Mouse (Mus musculus): Measurements from ENCODE around the gene Slc25a29. TPM values are rescaled to one million over a fixed set of nuclear protein-coding genes. Genes with fewer than 3 reads are reported as not detected.

The Slc25a29 gene
- polyA plus RNA-seq, 1 experiment from 2014 or later: 9.7 TPM

DNA sequence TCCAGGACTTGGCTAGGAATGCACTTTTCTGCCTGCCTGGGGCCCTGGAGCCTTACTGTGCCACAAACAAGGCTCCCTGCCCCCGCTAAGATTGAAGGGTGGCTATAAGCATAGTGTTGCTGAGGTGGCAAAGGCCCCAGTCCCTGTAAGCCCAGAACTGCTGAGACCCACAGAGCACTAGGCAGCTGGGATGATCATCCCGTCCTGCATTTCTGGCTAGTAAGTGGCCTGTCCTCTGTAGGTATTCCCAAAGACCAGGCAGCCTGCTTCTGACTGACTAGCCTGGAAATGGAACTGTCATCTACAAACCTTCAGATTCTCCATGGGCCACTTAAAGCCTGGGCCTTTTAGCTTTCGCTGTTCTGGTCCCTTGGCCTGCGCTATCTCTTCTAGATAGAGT is 15.2 kb downstream of the Slc25a29 start:
- H3K4me1 ChIP-seq: peaks cover 8% of the 10 kb centered on the region; the same call in 1 of the 2 replicates
- no peaks in the 10 kb centered on the region for H3K9me3 ChIP-seq (replicated peaks)
- H3K27ac ChIP-seq: no peak overlapping the region
- WGBS: 86% methylated on average over 4 of the region's 4 CpGs
- no peak overlapping the region for H3K9ac ChIP-seq
- no peak for ATAC-seq (replicated peaks; ENCODE audit: low FRiP score)
- H3K36me3 ChIP-seq: peaks cover 41% of the 10 kb centered on the region
- no peaks in the 10 kb centered on the region for H3K27me3 ChIP-seq
- H3K4me3 ChIP-seq (replicated peaks): no peak overlapping the region
- no peak overlapping the region for H3K4me2 ChIP-seq

DNA sequence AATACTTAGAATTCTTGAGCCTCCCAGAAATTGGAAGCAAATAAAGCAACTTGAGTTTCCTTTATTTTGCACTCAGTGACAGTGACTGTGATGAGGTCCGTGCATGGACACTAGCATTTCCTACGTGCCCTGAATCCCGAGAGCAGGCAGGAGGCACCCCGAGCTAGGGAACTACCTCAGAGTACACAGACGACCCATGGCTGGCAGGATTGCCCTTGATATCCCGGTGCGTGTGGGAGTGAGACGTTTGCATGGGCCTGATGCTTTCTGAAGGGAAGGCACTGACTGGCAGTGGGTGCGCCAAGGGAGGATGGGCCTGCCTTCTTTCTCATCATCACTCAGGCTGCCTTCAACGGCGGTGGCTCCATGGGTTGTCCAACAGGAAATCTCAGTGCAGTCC is 19.1 kb downstream of the Slc25a29 start:
- WGBS: 73% methylated on average over 11 of the region's 11 CpGs
- Histone ChIP-seq H3K4me1 (peaks cover under 1% of the 10 kb centered on the region), H3K27me3 (no peaks in the 10 kb centered on the region), H3K27ac (no peak overlapping the region), H3K36me3 (peaks cover 60% of the 10 kb centered on the region), H3K9ac (no peak overlapping the region), H3K9me3 (replicated peaks) (no peaks in the 10 kb centered on the region), H3K4me2 (no peak overlapping the region), H3K4me3 (replicated peaks) (no peak overlapping the region)
- ATAC-seq (replicated peaks; ENCODE audit: low FRiP score): no peak

DNA sequence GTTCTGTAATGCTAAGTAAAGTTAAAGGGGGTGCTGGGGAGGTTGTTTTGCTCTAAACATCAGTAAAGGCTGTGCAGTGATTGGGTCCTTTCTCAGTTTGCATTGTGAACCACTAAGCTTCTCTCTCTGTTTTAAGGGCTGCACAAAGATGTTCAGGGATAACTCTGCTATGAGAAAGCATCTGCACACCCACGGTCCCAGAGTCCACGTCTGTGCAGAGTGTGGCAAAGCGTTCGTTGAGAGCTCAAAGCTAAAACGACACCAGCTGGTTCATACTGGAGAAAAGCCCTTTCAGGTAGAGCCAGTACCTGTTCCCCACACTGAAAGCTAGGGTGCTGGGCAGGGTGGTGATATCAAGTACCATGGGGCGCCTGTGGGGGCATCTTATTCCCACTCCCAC is 21.2 kb downstream of the Slc25a29 start:
- WGBS: 89% methylated on average over 6 of the region's 6 CpGs
- H3K36me3 ChIP-seq: peaks cover 66% of the 10 kb centered on the region

GRCm38 (mm10) chr12:108812463-108812862 is 23.2 kb downstream of the Slc25a29 start:
- Histone ChIP-seq H3K9ac (no peak overlapping the region), H3K9me3 (replicated peaks) (no peaks in the 10 kb centered on the region), H3K36me3 (peaks cover 64% of the 10 kb centered on the region), H3K4me3 (replicated peaks) (no peak overlapping the region), H3K27me3 (no peaks in the 10 kb centered on the region), H3K4me1 (peaks cover 11% of the 10 kb centered on the region), H3K27ac (no peak overlapping the region), H3K4me2 (no peak overlapping the region)
- WGBS: 69% methylated on average over 6 of the region's 6 CpGs
- no peak for ATAC-seq (replicated peaks; ENCODE audit: low FRiP score)

More for the DNA sequence above, 21.2 kb downstream of the Slc25a29 start:
- H3K27ac ChIP-seq: no peak overlapping the region
- ATAC-seq (replicated peaks; ENCODE audit: low FRiP score): no peak
- no peak overlapping the region for H3K4me3 ChIP-seq (replicated peaks)
- H3K4me2 ChIP-seq: no peak overlapping the region
- no peak overlapping the region for H3K9ac ChIP-seq
- peaks cover 11% of the 10 kb centered on the region for H3K4me1 ChIP-seq
- no peaks in the 10 kb centered on the region for H3K9me3 ChIP-seq (replicated peaks)
- no peaks in the 10 kb centered on the region for H3K27me3 ChIP-seq

- H3K9ac ChIP-seq: no peak overlapping the region
- H3K4me2 ChIP-seq: no peak overlapping the region
- peaks cover 63% of the 10 kb centered on the region for H3K36me3 ChIP-seq
- 43% methylated on average over 2 of the region's 2 CpGs for WGBS
- no peak for ATAC-seq (replicated peaks; ENCODE audit: low FRiP score)
- no peaks in the 10 kb centered on the region for H3K9me3 ChIP-seq (replicated peaks)
- H3K27ac ChIP-seq: no peak overlapping the region
- H3K4me1 ChIP-seq: peaks cover 11% of the 10 kb centered on the region
- no peak overlapping the region for H3K4me3 ChIP-seq (replicated peaks)
- no peaks in the 10 kb centered on the region for H3K27me3 ChIP-seq
Observed at GRCm38 (mm10) chr12:108811133-108811532, 24.6 kb downstream of the Slc25a29 start.

DNA sequence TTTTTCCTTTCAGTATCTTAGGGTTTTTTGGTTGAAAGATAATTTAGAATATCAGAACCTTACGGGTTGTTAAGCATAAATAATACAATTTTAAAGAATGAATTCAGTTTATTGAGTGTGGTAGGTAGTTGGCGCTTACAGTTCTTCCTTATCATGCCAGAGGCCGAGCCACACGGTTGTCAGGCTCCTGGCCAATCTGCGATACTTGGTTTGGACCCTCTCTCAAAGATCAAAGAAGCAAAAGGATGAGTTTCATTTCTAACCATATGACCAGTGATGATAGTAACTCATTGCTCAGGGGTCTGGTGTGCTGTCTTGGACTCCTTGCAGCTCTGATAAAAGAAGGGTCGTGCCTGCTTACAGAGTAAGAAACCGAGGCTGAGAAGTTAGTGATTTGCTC is 25.4 kb downstream of the Slc25a29 start:
- H3K4me3 ChIP-seq (replicated peaks): no peak overlapping the region
- H3K27ac ChIP-seq: no peak overlapping the region
- peaks cover 11% of the 10 kb centered on the region for H3K4me1 ChIP-seq
- H3K36me3 ChIP-seq: peaks cover 57% of the 10 kb centered on the region
- WGBS: 87% methylated on average over 7 of the region's 7 CpGs
- no peak overlapping the region for H3K4me2 ChIP-seq
- no peaks in the 10 kb centered on the region for H3K27me3 ChIP-seq
- ATAC-seq (replicated peaks; ENCODE audit: low FRiP score): no peak
- no peak overlapping the region for H3K9ac ChIP-seq
- H3K9me3 ChIP-seq (replicated peaks): no peaks in the 10 kb centered on the region

DNA sequence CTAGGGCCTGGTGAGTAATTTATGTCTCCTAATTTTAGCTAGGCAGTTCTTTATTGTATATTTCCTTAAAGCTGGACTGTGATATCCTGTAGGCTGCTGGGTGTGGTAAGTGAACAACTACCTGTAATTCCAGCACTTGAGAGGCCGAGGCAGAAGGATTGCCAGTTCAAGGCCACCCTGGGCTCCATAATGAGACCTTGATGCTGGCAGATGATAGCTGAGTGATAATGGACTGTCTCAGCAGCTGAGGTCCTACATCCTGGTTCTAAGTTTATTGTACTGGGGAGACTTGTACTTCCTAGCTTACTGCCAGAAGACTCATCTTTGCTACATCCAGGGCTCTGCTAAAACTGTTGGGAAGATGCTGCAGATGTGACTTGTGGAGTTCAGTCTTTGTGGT is 25.9 kb downstream of the Slc25a29 start:
- Histone ChIP-seq H3K27me3 (no peaks in the 10 kb centered on the region), H3K4me3 (replicated peaks) (no peak overlapping the region), H3K4me1 (peaks cover 11% of the 10 kb centered on the region), H3K9ac (no peak overlapping the region), H3K27ac (no peak overlapping the region), H3K36me3 (peaks cover 51% of the 10 kb centered on the region), H3K9me3 (replicated peaks) (no peaks in the 10 kb centered on the region), H3K4me2 (no peak overlapping the region)
- 76% methylated on average over 1 of the region's 1 CpGs for WGBS
- ATAC-seq (replicated peaks; ENCODE audit: low FRiP score): no peak

DNA sequence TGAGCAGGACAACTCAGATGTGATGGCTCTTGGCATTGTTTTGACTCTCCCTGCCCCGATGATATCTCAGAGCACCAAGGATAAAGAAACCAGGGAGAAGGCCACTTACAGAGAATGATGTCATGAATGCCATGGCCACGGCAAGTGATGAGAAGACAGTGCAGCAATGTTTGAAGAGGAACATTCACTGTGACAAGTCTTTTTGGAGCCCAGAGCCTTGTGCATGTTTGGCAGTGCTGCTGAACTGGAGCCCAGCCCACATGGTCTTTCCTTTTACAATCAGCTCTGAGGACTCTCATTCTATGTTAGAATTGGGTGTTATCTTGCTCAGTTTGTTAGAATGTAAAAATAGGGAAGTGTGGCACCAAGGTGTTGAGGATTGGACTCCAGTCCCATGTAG is 27.2 kb downstream of the Slc25a29 start:
- Histone ChIP-seq H3K27me3 (no peaks in the 10 kb centered on the region), H3K4me3 (replicated peaks) (no peak overlapping the region), H3K9me3 (replicated peaks) (no peaks in the 10 kb centered on the region), H3K4me1 (peaks cover 19% of the 10 kb centered on the region), H3K9ac (no peak overlapping the region), H3K27ac (no peak overlapping the region), H3K36me3 (peaks cover 39% of the 10 kb centered on the region), H3K4me2 (no peak overlapping the region)
- ATAC-seq (replicated peaks; ENCODE audit: low FRiP score): no peak
- 81% methylated on average over 2 of the region's 2 CpGs for WGBS

DNA sequence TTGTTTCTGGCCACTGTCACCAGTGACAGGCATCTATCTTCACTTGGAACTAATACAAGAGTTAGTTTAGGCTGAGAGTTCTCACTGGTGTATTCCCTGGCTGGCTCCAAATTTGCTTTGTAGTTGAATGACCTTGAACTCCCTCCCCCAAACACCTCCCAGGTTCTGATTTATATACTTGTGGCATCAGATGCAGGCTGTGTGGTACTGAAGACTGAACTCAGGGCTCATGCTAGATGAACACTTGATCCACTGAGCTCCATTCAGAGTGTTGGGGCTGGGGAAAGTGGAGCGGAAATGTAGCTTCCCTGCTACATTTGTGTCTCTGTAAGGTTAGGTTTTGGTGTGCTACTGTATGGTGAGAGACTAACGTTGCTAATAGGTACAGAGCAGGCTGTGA is 31.3 kb downstream of the Slc25a29 start:
- WGBS: 84% methylated on average over 2 of the region's 2 CpGs
- no peak overlapping the region for H3K27ac ChIP-seq
- peaks cover 36% of the 10 kb centered on the region for H3K4me1 ChIP-seq
- ATAC-seq (replicated peaks; ENCODE audit: low FRiP score): no peak
- H3K9me3 ChIP-seq (replicated peaks): no peaks in the 10 kb centered on the region
- no peak overlapping the region for H3K9ac ChIP-seq
- H3K27me3 ChIP-seq: no peaks in the 10 kb centered on the region
- no peak overlapping the region for H3K4me2 ChIP-seq
- no peak overlapping the region for H3K4me3 ChIP-seq (replicated peaks)
- peaks cover 28% of the 10 kb centered on the region for H3K36me3 ChIP-seq

DNA sequence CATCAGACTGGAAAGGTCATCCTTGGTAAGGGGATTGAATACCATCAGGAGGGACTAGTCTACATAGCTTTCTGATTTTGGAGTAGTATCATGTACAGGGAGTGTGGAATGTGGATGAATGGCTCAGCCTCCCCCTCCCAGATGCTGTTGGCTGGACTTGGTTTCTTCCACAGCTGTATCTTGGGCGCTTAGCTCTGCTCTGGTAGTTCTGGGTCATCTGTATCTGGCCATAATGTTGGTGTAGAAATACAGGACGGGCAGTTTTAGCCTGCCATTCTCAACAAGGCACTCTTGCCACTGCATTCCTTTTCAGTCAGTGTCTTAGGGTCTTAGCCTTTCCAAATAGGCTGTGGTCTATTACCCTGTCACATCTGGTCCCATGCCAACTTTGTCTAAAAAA is 34.1 kb downstream of the Slc25a29 start:
- peaks cover 43% of the 10 kb centered on the region for H3K4me1 ChIP-seq
- no peak overlapping the region for H3K4me2 ChIP-seq
- no peaks in the 10 kb centered on the region for H3K9me3 ChIP-seq (replicated peaks)
- H3K36me3 ChIP-seq: peaks cover 7% of the 10 kb centered on the region; the same call in 1 of the 2 replicates
- no peak overlapping the region for H3K4me3 ChIP-seq (replicated peaks)
- no peak; the same call in 1 of the 2 replicates for ATAC-seq (replicated peaks; ENCODE audit: low FRiP score)
- WGBS: 55% methylated on average over 2 of the region's 2 CpGs
- no peaks in the 10 kb centered on the region for H3K27me3 ChIP-seq
- no peak overlapping the region for H3K9ac ChIP-seq
- H3K27ac ChIP-seq: no peak overlapping the region

DNA sequence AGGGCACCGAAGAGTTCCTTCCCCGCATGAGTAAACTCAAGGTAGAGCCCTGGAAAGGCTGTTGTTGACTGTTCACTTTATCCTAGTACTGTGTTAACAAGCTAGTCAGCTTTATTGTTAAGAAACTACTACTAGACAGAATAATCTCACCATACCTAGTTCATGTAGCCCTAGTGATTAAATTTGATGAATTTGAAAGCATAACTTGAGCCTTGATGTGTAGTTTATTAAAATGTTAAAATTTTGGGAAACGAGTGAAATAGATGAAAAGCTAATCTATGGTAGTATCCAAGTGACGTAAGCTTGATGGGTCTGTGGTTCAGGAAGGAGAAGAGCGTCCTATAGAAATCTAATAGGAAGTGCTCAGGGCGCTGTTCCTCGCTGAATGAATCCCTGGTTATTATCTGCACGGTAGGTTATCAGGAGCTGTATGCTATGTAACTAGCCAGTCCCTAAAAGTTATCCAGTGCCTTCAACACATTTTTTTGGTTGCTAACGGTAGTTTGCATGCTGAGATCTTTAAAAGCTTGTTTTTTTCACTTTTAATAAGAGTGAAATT is 40.6 kb downstream of the Slc25a29 start:
- no peak for ATAC-seq (replicated peaks; ENCODE audit: low FRiP score)
- Histone ChIP-seq H3K27ac (peak overlapping the region; percentile 100), H3K4me3 (replicated peaks) (peak overlapping the region; percentile 98), H3K27me3 (no peaks in the 10 kb centered on the region), H3K9ac (peak overlapping the region; percentile 94), H3K36me3 (0 out of 2 replicates have a peak, but pooled peaks cover 8% of the 10 kb centered on the region), H3K4me2 (peak overlapping the region; percentile 67), H3K4me1 (peaks cover 39% of the 10 kb centered on the region), H3K9me3 (replicated peaks) (no peaks in the 10 kb centered on the region)
- 13% methylated on average over 9 of the region's 9 CpGs for WGBS

DNA sequence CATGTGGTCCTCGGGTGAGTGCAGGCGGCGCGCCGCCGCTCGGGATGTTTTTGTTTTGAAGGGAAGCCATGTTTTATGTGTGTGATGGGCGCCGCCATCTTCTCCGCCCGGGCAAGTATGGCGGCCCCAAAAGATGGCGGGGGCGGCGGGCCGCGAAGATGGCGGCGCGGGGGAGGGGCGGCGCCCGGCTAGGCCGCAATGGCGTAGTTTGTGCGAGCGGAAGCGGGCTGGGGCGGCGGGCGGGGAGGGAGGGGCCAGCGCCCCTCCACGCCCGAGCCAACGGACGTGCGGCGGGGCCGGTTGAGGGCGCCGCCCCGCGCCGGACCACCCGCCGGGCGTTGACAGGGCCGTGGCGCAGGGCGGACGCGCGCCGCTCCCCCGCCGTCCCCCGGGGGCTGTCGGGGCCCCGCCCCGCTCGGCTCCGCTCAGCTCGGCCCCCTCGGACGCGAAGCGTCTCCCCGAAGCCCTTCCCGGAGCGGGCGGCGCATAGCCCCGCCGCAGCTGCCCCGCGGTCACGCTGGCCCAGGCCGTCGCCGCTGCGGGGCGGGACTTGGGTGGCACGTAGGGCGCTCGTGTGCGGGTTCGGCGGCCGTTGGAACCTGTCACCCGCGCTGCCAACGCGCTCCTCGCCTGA is 41.5 kb downstream of the Slc25a29 start:
- H3K9ac ChIP-seq: peak overlapping the region; percentile 94
- WGBS: under 1% methylated on average over 92 of the region's 94 CpGs
- H3K27ac ChIP-seq: peak overlapping the region; percentile 100
- 0 out of 2 replicates have a peak, but pooled peaks cover 8% of the 10 kb centered on the region for H3K36me3 ChIP-seq
- H3K4me3 ChIP-seq (replicated peaks): peak overlapping the region; percentile 98
- ATAC-seq (replicated peaks; ENCODE audit: low FRiP score): peak; percentile 72
- peak overlapping the region; percentile 67 for H3K4me2 ChIP-seq
- H3K4me1 ChIP-seq: peaks cover 39% of the 10 kb centered on the region
- no peaks in the 10 kb centered on the region for H3K9me3 ChIP-seq (replicated peaks)
- H3K27me3 ChIP-seq: no peaks in the 10 kb centered on the region

All from kidney, embryonic 15.5 days (tissue).